Mouse (Mus musculus) testis, postnatal 14 days (tissue): ENCODE results near the gene Nup88.

ENCODE experiments used
- DNase-seq: peaks from one replicate; pipeline ENCODE4 v3.0.0; 2021; ENCODE audit warnings: low spot score

Gene Nup88

GRCm38 (mm10) chr11:70969821-70970559 is at the start of gene Nup88, which contains the start of gene Rpain:
Gene Nup88, minus strand, starts transcription at chr11:70969973.
Gene Rpain, plus strand, starts transcription at chr11:70970213.
- peak; percentile 97 for DNase-seq

- no peak for DNase-seq
Measured at GRCm38 (mm10) chr11:71018416-71019200, 48.8 kb upstream of the Nup88 start.

DNA sequence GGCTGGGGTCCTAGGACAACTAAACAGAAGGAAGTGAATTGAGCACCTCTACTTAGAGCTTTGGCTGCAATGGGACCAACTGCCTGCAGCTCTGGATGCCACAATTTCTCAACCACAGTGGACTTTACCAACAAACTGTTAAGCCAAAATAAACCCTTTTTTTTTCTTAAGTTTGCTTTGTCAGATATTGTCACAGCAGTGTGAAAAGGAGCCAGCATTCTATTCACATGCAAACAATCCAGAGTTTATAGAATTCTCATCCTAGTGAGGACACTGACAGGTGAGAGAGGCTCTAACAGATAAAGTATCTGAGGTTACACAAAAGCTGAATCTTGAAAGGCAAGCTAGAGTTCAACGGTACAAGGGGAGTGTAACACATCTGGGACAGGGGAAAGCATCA is 47.3 kb upstream of the Nup88 start:
- DNase-seq = no peak

- no peak for DNase-seq
Measured at GRCm38 (mm10) chr11:71012743-71013142, 43.0 kb upstream of the Nup88 start.

DNA sequence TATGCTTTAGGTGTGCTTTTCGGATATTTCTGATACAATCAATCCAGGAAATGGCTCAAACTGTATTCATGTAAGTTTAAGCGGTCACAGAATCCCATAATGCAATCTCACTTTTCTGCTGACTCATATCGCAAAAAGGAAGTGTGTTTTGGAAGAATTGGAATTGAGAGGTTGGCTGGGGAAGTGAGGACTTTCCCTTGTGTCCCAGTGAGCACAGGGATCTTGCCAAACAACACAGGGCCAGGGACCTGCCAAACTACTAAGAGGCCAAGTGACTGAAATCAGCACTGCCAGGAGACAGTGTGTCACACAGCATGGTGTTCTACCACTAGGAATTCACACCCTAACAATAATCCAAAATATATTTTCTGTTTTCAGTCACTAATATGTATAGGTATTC is 38.5 kb upstream of the Nup88 start:
- DNase-seq = no peak

GRCm38 (mm10) chr11:71007831-71008230 is 38.1 kb upstream of the Nup88 start:
- DNase-seq = no peak

DNA sequence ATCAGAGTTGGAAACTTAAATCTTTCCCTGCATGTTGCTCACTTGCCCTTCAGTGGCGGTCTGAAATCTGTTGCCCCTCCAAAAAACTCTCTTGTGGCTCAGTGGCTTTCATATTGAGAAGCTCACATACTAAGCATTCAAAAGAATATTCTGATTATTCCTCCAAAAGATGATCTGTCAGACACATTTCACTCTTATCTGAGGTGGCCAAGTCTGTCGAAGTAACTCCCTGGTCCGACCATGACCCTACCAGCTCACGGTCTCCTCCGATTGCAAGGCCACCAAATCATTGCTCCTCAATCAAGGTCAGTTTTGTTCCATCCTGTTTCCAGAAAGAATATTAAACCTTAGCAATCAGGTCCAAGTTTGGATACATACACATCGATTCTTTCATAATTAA is 37.3 kb upstream of the Nup88 start:
- no peak for DNase-seq

GRCm38 (mm10) chr11:71005046-71005445 is 35.3 kb upstream of the Nup88 start:
- no peak for DNase-seq

DNA sequence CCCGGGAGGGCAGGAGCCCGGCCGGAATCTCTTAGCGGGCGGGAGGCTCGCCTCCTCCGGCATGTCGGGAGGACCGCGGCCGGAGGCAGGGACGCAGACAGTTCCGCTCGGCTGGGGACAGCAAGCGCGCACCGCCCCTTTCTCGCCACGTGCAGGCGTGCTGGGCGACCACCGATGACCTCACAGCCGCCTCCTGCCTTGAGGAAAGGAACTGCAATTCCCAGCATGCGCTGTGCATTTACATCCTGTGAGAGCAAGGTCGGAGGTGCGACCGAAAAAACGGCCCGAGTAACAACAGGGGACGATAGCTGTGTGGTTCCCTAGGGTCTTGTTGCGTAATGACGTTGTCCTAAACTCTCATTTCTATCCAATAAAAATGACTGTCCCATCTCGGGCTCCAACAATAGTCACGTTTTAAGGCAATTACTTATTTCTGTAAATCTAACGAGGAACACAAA is 34.6 kb upstream of the Nup88 start, which contains the start of gene Dhx33:
Dhx33 (minus strand) TSS at position 122 of the 458 bp plus-strand sequence.
- DNase-seq = peak; percentile 98

DNA sequence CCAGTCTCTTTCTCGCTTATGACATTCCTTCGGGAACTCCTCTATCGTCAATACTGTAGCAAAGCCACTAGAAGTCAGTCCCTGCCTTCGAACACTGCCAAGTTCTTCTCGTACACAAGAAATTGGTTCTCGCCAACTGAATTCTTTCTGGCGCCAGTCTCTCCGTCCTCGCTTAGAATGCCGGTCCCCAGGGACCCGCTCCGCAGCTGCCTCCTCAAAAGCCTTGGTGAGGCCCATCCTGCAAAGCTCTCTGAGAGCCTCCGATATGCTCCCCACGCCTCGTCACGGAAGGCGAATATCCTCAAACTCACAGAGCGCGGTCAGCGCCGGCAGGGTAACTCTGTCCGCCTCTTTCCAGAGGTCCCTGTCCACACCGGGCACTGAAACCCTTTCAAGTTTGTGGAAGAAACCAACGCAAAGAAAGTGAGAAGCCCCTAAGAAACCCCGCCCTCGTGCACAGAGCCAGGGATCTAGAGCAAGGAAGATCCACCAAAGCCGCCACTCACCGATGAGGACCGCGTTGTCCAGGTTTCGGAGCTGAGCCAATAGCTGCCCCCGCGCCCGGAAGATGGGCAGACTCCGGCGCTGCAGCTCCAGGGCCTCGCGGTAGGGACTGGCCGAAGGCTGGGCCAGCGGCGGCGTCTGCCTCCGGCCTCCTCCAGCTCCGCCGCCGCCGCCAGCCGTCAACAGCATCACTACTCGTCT is 34.0 kb upstream of the Nup88 start:
- no peak for DNase-seq

DNA sequence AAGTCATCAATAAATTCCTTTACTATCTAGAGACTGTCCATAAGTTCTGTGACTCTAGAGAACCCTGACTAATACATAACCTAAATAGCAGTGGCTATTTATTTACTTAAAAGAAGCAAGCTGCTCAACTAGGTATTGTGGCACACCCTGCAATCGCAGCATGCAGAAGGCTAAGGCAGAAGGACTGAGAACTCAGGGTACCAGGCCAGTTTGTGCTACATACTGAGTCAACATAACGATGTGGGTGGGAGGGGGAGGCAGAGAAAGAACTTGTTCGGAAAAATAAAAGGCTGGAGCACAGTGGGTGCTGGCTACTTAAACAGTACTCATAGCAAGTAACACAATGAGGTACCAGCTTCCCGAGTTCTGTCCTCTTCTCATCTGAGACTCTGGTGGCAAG is 31.4 kb upstream of the Nup88 start:
- DNase-seq = no peak

GRCm38 (mm10) chr11:70982557-70983228 is 12.9 kb upstream of the Nup88 start, which contains the start of gene C1qbp:
Gene C1qbp, minus strand, starts transcription at chr11:70983026.
- DNase-seq = peak; percentile 91

- DNase-seq = no peak
Measured at GRCm38 (mm10) chr11:70982030-70982429, 12.3 kb upstream of the Nup88 start.

- no peak for DNase-seq
Measured at GRCm38 (mm10) chr11:70980751-70981510, 11.2 kb upstream of the Nup88 start.

- no peak for DNase-seq
Measured at GRCm38 (mm10) chr11:70980232-70980631, 10.5 kb upstream of the Nup88 start.

- no peak for DNase-seq
Measured at GRCm38 (mm10) chr11:70977293-70977692, 7.5 kb upstream of the Nup88 start.

- no peak for DNase-seq
Measured at GRCm38 (mm10) chr11:70975193-70975592, 5.4 kb upstream of the Nup88 start.

GRCm38 (mm10) chr11:70973947-70974346 is 4.2 kb upstream of the Nup88 start:
- DNase-seq = no peak

- DNase-seq = no peak
Measured at GRCm38 (mm10) chr11:70972586-70972985, 2.8 kb upstream of the Nup88 start.

GRCm38 (mm10) chr11:70970560-70971540 is 1.1 kb upstream of the Nup88 start:
- no peak for DNase-seq
